Mouse (Mus musculus) neural tube, embryonic 14.5 days (tissue): ENCODE measurements at regions not wholly inside any gene's neighbourhood (a gene's known extent, or its start where the extent isn't known, plus 50 kb on each side); places are given as distances from the start of the nearest gene placed in this dataset.

Source experiments
- ATAC-seq: fragments of 200-750 bp; cut with Nextera tagmentation; 2 replicates; pipeline ENCODE4 v1.8.0; 2017; ENCODE audit warnings: low read depth, mild to moderate bottlenecking, moderate TSS enrichment, moderate library complexity
- H3K27ac ChIP-seq: fragments of 300-500 bp; sonication (generic); 2 replicates; pipeline ENCODE4 v1.5.1; 2014; ENCODE audit warnings: low read depth, mild to moderate bottlenecking, control low read depth, low read length, moderate library complexity, mixed read lengths
- H3K27me3 ChIP-seq: fragments of 300-500 bp; sonication (generic); 2 replicates; pipeline ENCODE4 v1.6.1; 2014; ENCODE audit warnings: low read length; ENCODE audit not compliant: control insufficient read depth, insufficient read depth
- H3K36me3 ChIP-seq: fragments of 300-500 bp; sonication (generic); 2 replicates; pipeline ENCODE4 v1.6.1; 2014; ENCODE audit warnings: low read length, mixed read lengths; ENCODE audit not compliant: control insufficient read depth, insufficient read depth
- H3K4me1 ChIP-seq: fragments of 300-500 bp; sonication (generic); 2 replicates; pipeline ENCODE4 v1.6.1; 2014; ENCODE audit warnings: low read length; ENCODE audit not compliant: control insufficient read depth, insufficient read depth
- H3K4me2 ChIP-seq: fragments of 300-500 bp; sonication (generic); 2 replicates; pipeline ENCODE4 v1.6.1; 2014; ENCODE audit warnings: mild to moderate bottlenecking, low read depth, low read length, control low read depth
- H3K4me3 ChIP-seq: fragments of 300-500 bp; sonication (generic); 2 replicates; pipeline ENCODE4 v1.5.1; 2014; ENCODE audit warnings: low read depth, low read length, control low read depth, mixed read lengths
- H3K9ac ChIP-seq: fragments of 300-500 bp; sonication (generic); replicated peaks from 2 replicates; pipeline ENCODE4 v1.6.1; 2014; ENCODE audit warnings: low read depth, mild to moderate bottlenecking, control low read depth, low read length, mixed read lengths
- H3K9me3 ChIP-seq: fragments of 300-500 bp; sonication (generic); 2 replicates; pipeline ENCODE4 v1.6.1; 2016; ENCODE audit warnings: low read length; ENCODE audit not compliant: control insufficient read depth
- WGBS: fragments of 180-500 bp; shearing (Covaris S2); extraction: QIAGEN DNeasy Blood & Tissue Kit; methylation state at CpG from one replicate; pipeline ENCODE4 v1.1.7; 2014; 5-methylcytosine and 5-hydroxymethylcytosine counted together

GRCm38 (mm10) chr16:95896126-95896525, 94.6 kb downstream of the Psmg1 start:
- no peak overlapping the region for H3K9ac ChIP-seq
- H3K4me3 ChIP-seq = no peak overlapping the region
- WGBS = 73% methylated on average over 6 of the region's 6 CpGs
- no peak for ATAC-seq
- no peak overlapping the region for H3K27ac ChIP-seq
- no peaks in the 10 kb centered on the region for H3K4me1 ChIP-seq
- no peaks in the 10 kb centered on the region for H3K36me3 ChIP-seq
- no peak overlapping the region for H3K4me2 ChIP-seq
- no peaks in the 10 kb centered on the region for H3K27me3 ChIP-seq
- no peaks in the 10 kb centered on the region for H3K9me3 ChIP-seq

GRCm38 (mm10) chr16:95893534-95894290, 97.0 kb downstream of the Psmg1 start:
- H3K9me3 ChIP-seq = no peaks in the 10 kb centered on the region
- H3K4me2 ChIP-seq = no peak overlapping the region
- no peak overlapping the region for H3K9ac ChIP-seq
- no peak for ATAC-seq
- no peaks in the 10 kb centered on the region for H3K27me3 ChIP-seq
- WGBS = 77% methylated on average over 6 of the region's 6 CpGs
- H3K4me1 ChIP-seq = no peaks in the 10 kb centered on the region
- no peak overlapping the region for H3K27ac ChIP-seq
- no peak overlapping the region for H3K4me3 ChIP-seq
- no peaks in the 10 kb centered on the region for H3K36me3 ChIP-seq

GRCm38 (mm10) chr16:95892356-95892755, 98.4 kb downstream of the Psmg1 start:
- 89% methylated on average over 3 of the region's 3 CpGs for WGBS
- no peak overlapping the region for H3K4me2 ChIP-seq
- H3K27me3 ChIP-seq = no peaks in the 10 kb centered on the region
- no peak overlapping the region for H3K9ac ChIP-seq
- ATAC-seq = no peak
- no peaks in the 10 kb centered on the region for H3K9me3 ChIP-seq
- no peaks in the 10 kb centered on the region for H3K4me1 ChIP-seq
- no peak overlapping the region for H3K4me3 ChIP-seq
- no peak overlapping the region for H3K27ac ChIP-seq
- no peaks in the 10 kb centered on the region for H3K36me3 ChIP-seq

DNA sequence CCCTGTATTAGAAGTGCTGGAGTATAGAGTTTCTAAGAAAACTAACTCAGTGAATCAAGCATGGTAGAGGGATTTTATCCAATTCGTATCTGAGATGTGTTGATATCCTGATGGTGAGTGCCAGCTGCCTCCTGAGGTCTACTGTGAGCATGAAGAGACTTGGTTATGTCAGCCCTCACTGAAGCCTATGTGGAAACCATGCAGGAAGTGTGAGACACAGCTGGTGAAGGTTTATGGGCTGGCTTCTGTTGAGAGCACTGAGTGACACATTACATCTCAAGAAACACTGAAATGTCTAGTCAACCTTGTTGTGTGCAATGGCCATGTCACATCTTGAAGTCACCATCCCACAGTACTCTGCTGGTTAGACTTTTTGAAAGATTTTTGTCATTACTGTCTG, 104.6 kb downstream of the Psmg1 start:
- no peak overlapping the region for H3K4me3 ChIP-seq
- ATAC-seq = no peak
- no peaks in the 10 kb centered on the region for H3K27me3 ChIP-seq
- H3K9ac ChIP-seq = no peak overlapping the region
- H3K36me3 ChIP-seq = no peaks in the 10 kb centered on the region
- H3K9me3 ChIP-seq = no peaks in the 10 kb centered on the region
- no peak overlapping the region for H3K27ac ChIP-seq
- no peak overlapping the region for H3K4me2 ChIP-seq
- no peaks in the 10 kb centered on the region for H3K4me1 ChIP-seq
- WGBS = 90% methylated on average over 1 of the region's 1 CpGs

DNA sequence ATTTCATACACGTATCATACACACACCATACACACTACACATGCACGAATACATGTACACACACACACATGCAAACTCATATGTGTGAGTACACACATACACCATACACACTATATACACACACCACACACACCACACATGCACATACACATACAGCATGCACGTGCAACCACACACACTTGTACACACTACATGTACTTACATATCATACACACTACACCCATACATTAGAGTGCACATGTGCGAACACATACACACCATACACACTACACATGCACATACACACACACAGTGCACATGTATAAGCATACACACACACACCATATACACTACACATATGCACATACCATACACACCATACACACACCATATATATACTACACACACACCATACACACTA, 117.5 kb downstream of the Psmg1 start:
- 93% methylated on average over 4 of the region's 4 CpGs for WGBS
- Histone ChIP-seq H3K4me1 (no peaks in the 10 kb centered on the region), H3K27me3 (no peaks in the 10 kb centered on the region), H3K36me3 (no peaks in the 10 kb centered on the region), H3K4me2 (no peak overlapping the region), H3K4me3 (no peak overlapping the region), H3K27ac (no peak overlapping the region), H3K9ac (no peak overlapping the region), H3K9me3 (no peaks in the 10 kb centered on the region)
- no peak for ATAC-seq

GRCm38 (mm10) chr16:95872436-95872835, 118.3 kb downstream of the Psmg1 start:
- Histone ChIP-seq H3K9ac (no peak overlapping the region), H3K9me3 (no peaks in the 10 kb centered on the region), H3K4me3 (no peak overlapping the region), H3K27me3 (no peaks in the 10 kb centered on the region), H3K36me3 (no peaks in the 10 kb centered on the region), H3K4me1 (no peaks in the 10 kb centered on the region), H3K4me2 (no peak overlapping the region), H3K27ac (no peak overlapping the region)
- ATAC-seq = no peak
- WGBS = 51% methylated on average over 3 of the region's 3 CpGs

DNA sequence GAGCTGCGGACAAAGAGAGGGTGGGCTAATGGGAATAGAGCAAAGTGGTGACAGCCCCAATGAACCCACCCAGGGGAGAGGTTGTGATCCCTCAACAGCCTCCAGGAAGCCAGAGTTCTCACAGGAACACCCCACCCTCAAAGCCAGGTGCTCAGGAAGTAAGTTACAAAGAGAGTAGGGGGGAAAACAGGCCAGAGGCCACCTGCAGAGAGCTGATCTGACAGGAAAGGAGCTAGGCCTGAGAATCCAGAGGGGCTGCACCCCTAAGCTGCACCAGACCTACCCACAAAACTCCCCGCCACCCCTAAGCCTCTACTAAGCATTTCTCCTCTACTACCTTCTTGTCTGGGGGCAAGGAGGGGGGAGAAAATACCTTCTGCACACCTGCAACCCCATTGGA, 120.5 kb downstream of the Psmg1 start:
- no peak for ATAC-seq
- Histone ChIP-seq H3K27me3 (no peaks in the 10 kb centered on the region), H3K9me3 (no peaks in the 10 kb centered on the region), H3K27ac (no peak overlapping the region), H3K36me3 (no peaks in the 10 kb centered on the region), H3K9ac (no peak overlapping the region), H3K4me3 (no peak overlapping the region), H3K4me2 (no peak overlapping the region), H3K4me1 (no peaks in the 10 kb centered on the region)
- WGBS = 71% methylated on average over 2 of the region's 2 CpGs

DNA sequence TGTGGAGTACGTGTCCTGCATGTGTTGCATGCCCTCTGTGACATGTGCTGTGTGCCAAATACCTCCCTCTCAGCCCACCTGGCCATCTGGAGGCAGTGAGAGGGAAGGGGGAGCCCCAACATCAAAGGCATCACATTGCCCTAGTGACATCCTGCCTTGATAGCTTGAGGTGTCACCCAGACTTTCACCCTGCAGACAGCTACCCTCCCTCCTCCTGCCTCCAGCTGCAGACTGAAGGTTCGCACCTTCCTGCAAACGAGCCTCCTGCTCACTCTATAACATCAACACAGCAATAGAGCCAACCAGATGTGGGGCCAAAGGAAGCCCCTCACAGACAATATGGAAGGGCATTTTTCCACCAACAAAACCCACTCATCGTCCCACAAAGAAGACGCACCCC, 121.3 kb downstream of the Psmg1 start:
- no peaks in the 10 kb centered on the region for H3K36me3 ChIP-seq
- no peak overlapping the region for H3K4me3 ChIP-seq
- no peaks in the 10 kb centered on the region for H3K4me1 ChIP-seq
- H3K27ac ChIP-seq = no peak overlapping the region
- ATAC-seq = no peak
- no peak overlapping the region for H3K9ac ChIP-seq
- H3K27me3 ChIP-seq = no peaks in the 10 kb centered on the region
- H3K9me3 ChIP-seq = no peaks in the 10 kb centered on the region
- WGBS = 51% methylated on average over 5 of the region's 5 CpGs
- no peak overlapping the region for H3K4me2 ChIP-seq

DNA sequence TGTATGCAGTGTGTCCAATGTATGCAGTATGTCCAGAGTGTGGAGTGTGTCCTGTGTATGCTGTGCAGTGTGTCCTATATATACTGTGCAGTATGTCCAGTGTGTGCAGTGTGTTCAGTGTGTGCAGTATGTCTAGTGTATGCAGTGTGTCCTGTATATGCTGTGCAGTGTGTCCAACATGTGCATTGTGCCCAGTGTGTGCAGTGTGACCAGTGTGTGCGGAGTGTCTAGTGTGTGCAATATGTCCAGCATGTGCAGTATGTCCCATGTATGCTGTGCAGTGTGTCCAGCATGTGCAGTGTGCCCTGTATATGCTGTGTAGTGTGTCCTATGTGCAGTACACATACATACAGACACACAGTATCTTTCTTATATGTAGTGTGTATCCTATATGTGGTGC, 121.9 kb downstream of the Psmg1 start:
- Histone ChIP-seq H3K4me1 (no peaks in the 10 kb centered on the region), H3K4me3 (no peak overlapping the region), H3K27me3 (no peaks in the 10 kb centered on the region), H3K27ac (no peak overlapping the region), H3K9ac (no peak overlapping the region), H3K9me3 (no peaks in the 10 kb centered on the region), H3K36me3 (no peaks in the 10 kb centered on the region), H3K4me2 (no peak overlapping the region)
- 91% methylated on average over 1 of the region's 1 CpGs for WGBS
- no peak for ATAC-seq
